Mouse (Mus musculus): Measurements from ENCODE around the gene Bivm. TPM values are rescaled to one million over a fixed set of nuclear protein-coding genes. Genes with fewer than 3 reads are reported as not detected.

The Bivm gene
- total RNA-seq (2021) = 10 to 100 TPM; 14.6 to 15.9 TPM
- long read RNA-seq, experiment 1, partial matches to known transcripts = 0 of 5 reads
- long read RNA-seq, experiment 1, other reads (novel, unspliced or antisense) = 4 of 5 reads
- long read RNA-seq, experiment 2, partial matches to known transcripts = 5 of 12 reads
- long read RNA-seq, experiment 2, other reads (novel, unspliced or antisense) = 6 of 12 reads

- peak; percentile 61 to 69 for DNase-seq (ENCODE audit: low spot score in 2 of 2)
These were observed at the start of gene Bivm, which contains the start of gene Kdelc1 for GRCm38 (mm10) chr1:44118239-44119054. Gene Bivm, plus strand, starts transcription at chr1:44118957. Gene Kdelc1, minus strand, starts transcription at chr1:44118808.

- DNase-seq (ENCODE audit: low spot score in 2 of 2) = peak in 1 of 2 experiments; percentile 14
These were observed 17.1 kb upstream of the Bivm start for GRCm38 (mm10) chr1:44101448-44102225.

GRCm38 (mm10) chr1:44102259-44102717 is 16.5 kb upstream of the Bivm start, which contains the start of gene Tex30:
Gene Tex30, minus strand, starts transcription at chr1:44102441.
- peak; percentile 91 to 92 for DNase-seq (ENCODE audit: low spot score in 2 of 2)

- no peak for DNase-seq (ENCODE audit: low spot score in 2 of 2)
These were observed 15.8 kb upstream of the Bivm start for GRCm38 (mm10) chr1:44102939-44103338.

GRCm38 (mm10) chr1:44117571-44117970 is 1.2 kb upstream of the Bivm start:
- no peak for DNase-seq (ENCODE audit: low spot score in 2 of 2)

GRCm38 (mm10) chr1:44119201-44120073 is 680 bp downstream of the Bivm start:
- DNase-seq (ENCODE audit: low spot score in 2 of 2) = peak; percentile 78

GRCm38 (mm10) chr1:44120074-44120406 is 1.3 kb downstream of the Bivm start:
- DNase-seq (ENCODE audit: low spot score in 2 of 2) = no peak

- no peak for DNase-seq (ENCODE audit: low spot score in 2 of 2)
These were observed 3.5 kb downstream of the Bivm start for GRCm38 (mm10) chr1:44122256-44122655.

- DNase-seq (ENCODE audit: low spot score in 2 of 2) = no peak
These were observed 6.8 kb downstream of the Bivm start for GRCm38 (mm10) chr1:44125590-44125989.

- no peak for DNase-seq (ENCODE audit: low spot score in 2 of 2)
These were observed 11.3 kb downstream of the Bivm start for GRCm38 (mm10) chr1:44129929-44130581.

GRCm38 (mm10) chr1:44140232-44140631 is 21.5 kb downstream of the Bivm start:
- no peak for DNase-seq (ENCODE audit: low spot score in 2 of 2)

GRCm38 (mm10) chr1:44142747-44143146 is 24.0 kb downstream of the Bivm start:
- DNase-seq (ENCODE audit: low spot score in 2 of 2) = no peak

- peak; percentile 75 to 81 for DNase-seq (ENCODE audit: low spot score in 2 of 2)
These were observed 29.0 kb downstream of the Bivm start, which contains the start of gene Ercc5 for GRCm38 (mm10) chr1:44147563-44148381. Gene Ercc5, plus strand, starts transcription at chr1:44147744.

- no peak for DNase-seq (ENCODE audit: low spot score in 2 of 2)
These were observed 29.9 kb downstream of the Bivm start for GRCm38 (mm10) chr1:44148706-44149105.

GRCm38 (mm10) chr1:44155287-44155686 is 36.5 kb downstream of the Bivm start:
- DNase-seq (ENCODE audit: low spot score in 2 of 2) = no peak

- DNase-seq (ENCODE audit: low spot score in 2 of 2) = no peak
These were observed 39.6 kb downstream of the Bivm start for GRCm38 (mm10) chr1:44158317-44158716.

GRCm38 (mm10) chr1:44161818-44162217 is 43.1 kb downstream of the Bivm start:
- no peak for DNase-seq (ENCODE audit: low spot score in 2 of 2)

- no peak for DNase-seq (ENCODE audit: low spot score in 2 of 2)
These were observed 43.6 kb downstream of the Bivm start for GRCm38 (mm10) chr1:44162389-44162788.

GRCm38 (mm10) chr1:44167859-44168383 is 49.2 kb downstream of the Bivm start:
- no peak for DNase-seq (ENCODE audit: low spot score in 2 of 2)
